Comparison of ENCODE assay signal across 26 mouse cellular contexts in the genomic region with DNA sequence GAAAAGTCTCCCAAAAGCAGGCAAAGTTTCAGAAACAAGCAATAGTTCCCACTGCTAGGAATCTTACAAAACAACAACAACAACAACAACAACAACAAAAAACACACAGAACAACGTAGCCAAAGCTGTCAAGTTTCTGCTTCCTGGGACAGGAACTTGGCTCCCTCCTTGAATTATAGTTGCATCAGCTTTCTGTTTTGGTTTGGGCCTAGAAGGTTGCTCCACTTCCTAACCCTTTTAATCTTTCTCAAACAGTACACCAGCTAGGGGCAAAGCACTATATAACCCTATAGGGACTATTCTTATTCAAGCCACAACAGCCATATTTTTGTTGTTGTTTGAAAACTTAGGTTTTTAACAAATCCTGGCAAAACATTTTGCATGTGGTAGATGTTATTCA. TPM values are rescaled to one million over a fixed set of nuclear protein-coding genes. Genes with fewer than 3 reads are reported as not detected.
"Had no signal": no experiment of that assay in that cellular context is flagged by ENCODE, and none has a peak within 500 bp of the region (broad histone marks: within the 10 kb centered on the region; RNA-seq: fewer than 3 reads in every experiment).

No protein-coding gene starts in this region.

- DNase-seq: cerebellum, adult 8-10 months; cerebellum, adult 9-10 months; cerebellum, adult 9-11 months; cerebellum, postnatal 10 days; cerebellum, postnatal 14 days; cerebellum, postnatal 25 days; cerebellum, postnatal 36 days; embryo, embryonic 11 days; forebrain, postnatal 0 days; gastrocnemius, adult 2 months; gastrocnemius, postnatal 10 days; gastrocnemius, postnatal 14 days; gastrocnemius, postnatal 25 days; gastrocnemius, postnatal 36 days; heart, adult 11 months; heart, adult 18-20 months; heart, adult 2 months had no signal

- ATAC-seq: forebrain, embryonic 13.5 days; forebrain, embryonic 14.5 days; forebrain, embryonic 15.5 days; forebrain, embryonic 16.5 days; forebrain, postnatal 0 days had no signal

RNA-seq across cellular contexts. Expression of gene Asb5, which starts 12.0 kb away (rescaled TPM):
- total RNA-seq: common myeloid progenitor, adult 5-6 weeks had no signal

RNA-seq across cellular contexts. Expression of gene Spata4, which starts 59.2 kb away (rescaled TPM):
- total RNA-seq: common myeloid progenitor, adult 5-6 weeks; forebrain, postnatal 0 days; gastrocnemius, adult 18-20 months; gastrocnemius, adult 2 months; gastrocnemius, adult 8-10 months; gastrocnemius, postnatal 10 days; gastrocnemius, postnatal 14 days; gastrocnemius, postnatal 25 days; gastrocnemius, postnatal 36 days; gastrocnemius, postnatal 4 days; heart, adult 18-20 months; heart, adult 2 months; heart, adult 8-10 months had no signal
